Mouse (Mus musculus): ENCODE measurements at regions not wholly inside any gene's neighbourhood (a gene's known extent, or its start where the extent isn't known, plus 50 kb on each side); places are given as distances from the start of the nearest gene placed in this dataset.

DNA sequence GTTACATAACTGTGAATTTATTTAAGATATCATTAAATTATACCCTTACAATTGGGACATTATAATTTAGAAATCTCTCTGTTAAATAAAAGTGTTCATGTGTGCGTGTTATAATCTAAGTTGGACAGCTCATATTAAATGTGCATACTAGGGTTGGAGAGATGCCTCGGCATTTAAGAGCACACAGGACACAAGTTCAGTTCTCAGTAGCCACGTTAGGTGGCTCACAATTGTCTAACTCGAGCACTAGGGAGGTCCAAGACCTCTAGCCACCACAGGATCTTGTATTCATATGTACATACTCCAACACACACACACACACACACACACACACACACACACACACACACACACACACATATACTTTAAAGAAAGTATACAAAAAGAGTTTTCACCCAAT lies 56.0 kb downstream of the Foxf2 start:
- Histone ChIP-seq H3K27ac (replicated peaks) (no peak overlapping the region), H3K36me3 (no peaks in the 10 kb centered on the region), H3K27me3 (no peaks in the 10 kb centered on the region), H3K4me3 (replicated peaks) (no peak overlapping the region), H3K4me1 (no peaks in the 10 kb centered on the region), H3K9ac (no peak overlapping the region), H3K9me3 (replicated peaks) (no peaks in the 10 kb centered on the region), H3K4me2 (replicated peaks) (no peak overlapping the region)
- 69% methylated on average over 4 of the region's 4 CpGs for WGBS
- ATAC-seq (ENCODE audit: insufficient number of reproducible peaks, low FRiP score, low TSS enrichment, low read depth) = no peak

DNA sequence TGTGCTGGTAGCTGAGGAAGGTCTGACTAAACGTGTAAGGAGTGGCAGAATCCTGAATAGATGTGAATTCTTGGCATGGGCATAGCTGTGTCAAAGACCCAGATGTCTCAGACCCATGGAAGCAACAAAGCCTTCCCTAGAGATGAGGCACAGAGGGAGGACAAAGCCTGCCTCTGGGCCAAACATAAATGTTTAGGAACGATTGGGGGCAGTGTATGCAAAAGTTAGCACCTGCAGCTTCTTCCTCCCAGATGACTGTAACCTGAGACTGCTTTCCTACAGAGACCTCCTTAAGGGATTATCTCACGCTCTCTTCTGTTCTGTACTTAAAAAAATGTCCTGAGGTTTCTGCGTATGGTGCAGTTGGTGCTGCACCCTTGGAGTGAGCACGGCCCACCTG lies 57.7 kb downstream of the Foxf2 start:
- no peak for ATAC-seq (ENCODE audit: insufficient number of reproducible peaks, low FRiP score, low TSS enrichment, low read depth)

DNA sequence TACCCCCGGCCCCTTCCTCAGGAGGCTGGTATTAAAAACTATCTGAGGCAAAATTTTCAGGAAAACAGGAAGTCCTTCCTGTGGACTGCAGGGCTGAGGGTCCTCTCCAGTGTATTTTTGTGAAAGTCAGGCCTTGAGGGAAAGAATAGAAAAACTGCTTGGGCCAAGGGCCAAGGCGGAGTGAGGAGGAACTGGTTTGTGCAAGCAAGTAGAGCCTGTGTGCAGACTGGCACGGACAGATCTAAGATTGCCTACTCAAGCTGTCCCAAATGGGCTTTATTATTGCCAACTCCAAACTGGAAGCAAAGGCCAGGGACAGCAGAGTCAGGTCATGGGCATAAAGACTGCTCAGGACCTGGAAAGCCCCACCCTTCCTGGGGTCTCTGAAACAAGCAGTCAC lies 62.9 kb downstream of the Foxf2 start:
- no peaks in the 10 kb centered on the region for H3K36me3 ChIP-seq
- H3K4me1 ChIP-seq = no peaks in the 10 kb centered on the region
- no peak overlapping the region for H3K4me2 ChIP-seq (replicated peaks)
- H3K9me3 ChIP-seq (replicated peaks) = no peaks in the 10 kb centered on the region
- H3K4me3 ChIP-seq (replicated peaks) = no peak overlapping the region
- WGBS = 82% methylated on average over 3 of the region's 3 CpGs
- no peak overlapping the region for H3K9ac ChIP-seq
- 0 out of 2 replicates have a peak, but pooled peaks have one; percentile 19 for ATAC-seq (ENCODE audit: insufficient number of reproducible peaks, low FRiP score, low TSS enrichment, low read depth)
- no peak overlapping the region for H3K27ac ChIP-seq (replicated peaks)
- no peaks in the 10 kb centered on the region for H3K27me3 ChIP-seq

More for the DNA sequence above, 57.7 kb downstream of the Foxf2 start:
- no peaks in the 10 kb centered on the region for H3K36me3 ChIP-seq
- no peak overlapping the region for H3K4me3 ChIP-seq (replicated peaks)
- H3K9ac ChIP-seq = no peak overlapping the region
- 31% methylated on average over 5 of the region's 5 CpGs for WGBS
- no peak overlapping the region for H3K27ac ChIP-seq (replicated peaks)
- no peaks in the 10 kb centered on the region for H3K9me3 ChIP-seq (replicated peaks)
- no peaks in the 10 kb centered on the region for H3K27me3 ChIP-seq
- no peak overlapping the region for H3K4me2 ChIP-seq (replicated peaks)
- no peaks in the 10 kb centered on the region for H3K4me1 ChIP-seq

- Histone ChIP-seq H3K4me1 (no peaks in the 10 kb centered on the region), H3K27ac (replicated peaks) (no peak overlapping the region), H3K9me3 (replicated peaks) (no peaks in the 10 kb centered on the region), H3K4me2 (replicated peaks) (no peak overlapping the region), H3K9ac (no peak overlapping the region), H3K36me3 (no peaks in the 10 kb centered on the region), H3K27me3 (no peaks in the 10 kb centered on the region), H3K4me3 (replicated peaks) (no peak overlapping the region)
- ATAC-seq (ENCODE audit: insufficient number of reproducible peaks, low FRiP score, low TSS enrichment, low read depth) = no peak
- WGBS = 0% methylated on average over 1 of the region's 1 CpGs
These were observed 63.7 kb downstream of the Foxf2 start for GRCm38 (mm10) chr13:31689317-31689716.

GRCm38 (mm10) chr13:31695725-31696124 lies 70.1 kb downstream of the Foxf2 start:
- no peaks in the 10 kb centered on the region for H3K9me3 ChIP-seq (replicated peaks)

GRCm38 (mm10) chr13:31704199-31704598 lies 78.6 kb downstream of the Foxf2 start:
- ATAC-seq (ENCODE audit: insufficient number of reproducible peaks, low FRiP score, low TSS enrichment, low read depth) = no peak
- H3K27ac ChIP-seq (replicated peaks) = no peak overlapping the region
- 78% methylated on average over 1 of the region's 1 CpGs for WGBS

More at GRCm38 (mm10) chr13:31695725-31696124, 70.1 kb downstream of the Foxf2 start:
- Histone ChIP-seq H3K4me1 (no peaks in the 10 kb centered on the region), H3K9ac (no peak overlapping the region), H3K36me3 (no peaks in the 10 kb centered on the region), H3K4me3 (replicated peaks) (no peak overlapping the region), H3K27me3 (no peaks in the 10 kb centered on the region), H3K4me2 (replicated peaks) (no peak overlapping the region), H3K27ac (replicated peaks) (no peak overlapping the region)
- WGBS = 65% methylated on average over 7 of the region's 7 CpGs
- ATAC-seq (ENCODE audit: insufficient number of reproducible peaks, low FRiP score, low TSS enrichment, low read depth) = no peak

DNA sequence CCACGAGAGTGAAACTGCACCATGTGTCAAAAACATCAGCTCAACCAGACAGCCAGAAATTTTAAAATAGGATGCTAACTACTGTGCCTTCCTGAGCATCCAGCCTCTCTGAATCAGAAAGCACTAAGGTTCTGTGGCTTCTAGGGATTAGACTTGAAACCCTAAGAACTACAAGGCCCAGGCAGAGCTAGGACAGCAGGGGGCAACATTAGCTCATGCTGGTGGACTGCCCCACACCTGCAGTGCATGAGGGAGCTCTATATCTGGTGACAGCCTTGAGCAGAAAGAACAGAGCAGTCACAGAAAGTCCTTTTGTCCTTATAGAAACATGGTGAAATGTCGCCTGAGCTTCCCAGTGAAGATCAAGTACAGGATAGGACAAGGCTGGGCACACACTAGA lies 79.8 kb downstream of the Foxf2 start:
- Histone ChIP-seq H3K27me3 (no peaks in the 10 kb centered on the region), H3K27ac (replicated peaks) (no peak overlapping the region), H3K4me1 (no peaks in the 10 kb centered on the region), H3K4me3 (replicated peaks) (no peak overlapping the region), H3K36me3 (no peaks in the 10 kb centered on the region), H3K9me3 (replicated peaks) (no peaks in the 10 kb centered on the region), H3K9ac (no peak overlapping the region), H3K4me2 (replicated peaks) (no peak overlapping the region)
- ATAC-seq (ENCODE audit: insufficient number of reproducible peaks, low FRiP score, low TSS enrichment, low read depth) = no peak
- WGBS = 58% methylated on average over 2 of the region's 2 CpGs

More at GRCm38 (mm10) chr13:31704199-31704598, 78.6 kb downstream of the Foxf2 start:
- Histone ChIP-seq H3K9me3 (replicated peaks) (no peaks in the 10 kb centered on the region), H3K27me3 (no peaks in the 10 kb centered on the region), H3K9ac (no peak overlapping the region), H3K36me3 (no peaks in the 10 kb centered on the region), H3K4me1 (no peaks in the 10 kb centered on the region), H3K4me2 (replicated peaks) (no peak overlapping the region), H3K4me3 (replicated peaks) (no peak overlapping the region)

GRCm38 (mm10) chr13:31710681-31711080 lies 85.1 kb downstream of the Foxf2 start:
- Histone ChIP-seq H3K9me3 (replicated peaks) (no peaks in the 10 kb centered on the region), H3K4me1 (no peaks in the 10 kb centered on the region), H3K4me3 (replicated peaks) (no peak overlapping the region), H3K36me3 (no peaks in the 10 kb centered on the region), H3K27me3 (no peaks in the 10 kb centered on the region), H3K4me2 (replicated peaks) (no peak overlapping the region), H3K27ac (replicated peaks) (no peak overlapping the region), H3K9ac (no peak overlapping the region)
- WGBS = 71% methylated on average over 6 of the region's 6 CpGs
- no peak for ATAC-seq (ENCODE audit: insufficient number of reproducible peaks, low FRiP score, low TSS enrichment, low read depth)

- Histone ChIP-seq H3K27me3 (no peaks in the 10 kb centered on the region), H3K27ac (replicated peaks) (no peak overlapping the region), H3K4me2 (replicated peaks) (no peak overlapping the region), H3K4me3 (replicated peaks) (no peak overlapping the region), H3K4me1 (no peaks in the 10 kb centered on the region), H3K9ac (no peak overlapping the region), H3K9me3 (replicated peaks) (no peaks in the 10 kb centered on the region), H3K36me3 (no peaks in the 10 kb centered on the region)
- no peak for ATAC-seq (ENCODE audit: insufficient number of reproducible peaks, low FRiP score, low TSS enrichment, low read depth)
- WGBS = 68% methylated on average over 2 of the region's 2 CpGs
These were observed 90.1 kb downstream of the Foxf2 start for GRCm38 (mm10) chr13:31715683-31716082.

DNA sequence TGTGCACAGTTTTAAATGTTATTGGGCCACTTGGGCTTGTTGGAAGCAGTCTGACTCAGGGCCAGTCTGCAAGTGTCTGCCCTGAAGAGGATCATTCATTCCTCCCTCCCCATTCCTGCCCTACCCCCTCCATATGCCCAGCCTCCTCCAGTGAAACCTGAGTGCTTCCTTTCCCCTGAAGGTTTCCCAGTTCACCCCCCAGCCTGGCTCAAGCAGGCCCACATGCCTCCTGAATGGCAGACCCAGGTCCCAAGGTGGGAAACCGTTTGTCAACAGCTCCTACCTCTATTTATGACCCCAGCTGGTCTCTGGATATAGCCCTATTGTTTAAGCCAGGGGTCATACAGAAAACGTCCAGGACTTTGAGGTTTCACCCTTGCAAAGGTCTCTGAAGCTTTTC lies 89.7 kb upstream of the Foxc1 start:
- H3K27ac ChIP-seq (replicated peaks) = no peak overlapping the region
- no peak overlapping the region for H3K9ac ChIP-seq
- ATAC-seq (ENCODE audit: insufficient number of reproducible peaks, low FRiP score, low TSS enrichment, low read depth) = no peak
- H3K36me3 ChIP-seq = no peaks in the 10 kb centered on the region
- no peak overlapping the region for H3K4me2 ChIP-seq (replicated peaks)
- H3K27me3 ChIP-seq = no peaks in the 10 kb centered on the region
- WGBS = 25% methylated on average over 2 of the region's 2 CpGs
- no peaks in the 10 kb centered on the region for H3K9me3 ChIP-seq (replicated peaks)
- no peaks in the 10 kb centered on the region for H3K4me1 ChIP-seq
- no peak overlapping the region for H3K4me3 ChIP-seq (replicated peaks)

GRCm38 (mm10) chr13:31720731-31721130 lies 85.7 kb upstream of the Foxc1 start:
- H3K4me2 ChIP-seq (replicated peaks) = no peak overlapping the region
- H3K36me3 ChIP-seq = no peaks in the 10 kb centered on the region
- H3K9me3 ChIP-seq (replicated peaks) = no peaks in the 10 kb centered on the region
- no peaks in the 10 kb centered on the region for H3K4me1 ChIP-seq
- no peak overlapping the region for H3K27ac ChIP-seq (replicated peaks)
- no peak for ATAC-seq (ENCODE audit: insufficient number of reproducible peaks, low FRiP score, low TSS enrichment, low read depth)
- WGBS = 66% methylated on average over 2 of the region's 2 CpGs
- H3K27me3 ChIP-seq = no peaks in the 10 kb centered on the region
- H3K4me3 ChIP-seq (replicated peaks) = no peak overlapping the region
- no peak overlapping the region for H3K9ac ChIP-seq

GRCm38 (mm10) chr13:31728862-31729261 lies 77.6 kb upstream of the Foxc1 start:
- no peaks in the 10 kb centered on the region for H3K4me1 ChIP-seq
- H3K4me3 ChIP-seq (replicated peaks) = no peak overlapping the region
- no peak overlapping the region for H3K9ac ChIP-seq
- H3K27me3 ChIP-seq = no peaks in the 10 kb centered on the region
- WGBS = 89% methylated on average over 2 of the region's 2 CpGs
- no peak for ATAC-seq (ENCODE audit: insufficient number of reproducible peaks, low FRiP score, low TSS enrichment, low read depth)
- H3K9me3 ChIP-seq (replicated peaks) = no peaks in the 10 kb centered on the region
- H3K4me2 ChIP-seq (replicated peaks) = no peak overlapping the region
- no peaks in the 10 kb centered on the region for H3K36me3 ChIP-seq
- H3K27ac ChIP-seq (replicated peaks) = no peak overlapping the region

All from embryonic facial prominence, embryonic 15.5 days (tissue).